Mouse (Mus musculus): Measurements from ENCODE around the gene Sh3kbp1. TPM values are rescaled to one million over a fixed set of nuclear protein-coding genes. Genes with fewer than 3 reads are reported as not detected.

Sh3kbp1 gene
- total RNA-seq, 2 experiments from 2014 or later: 55.9 to 59.4 TPM

Other genes starting within 250 kb of the Sh3kbp1 start
- 100 to 1,000 TPM; 112 to 127 TPM for gene Map7d2, start 212.7 kb upstream of the Sh3kbp1 start, total RNA-seq (2021)
- gene Bclaf3, start 100.6 kb upstream of the Sh3kbp1 start, total RNA-seq (2021): 10 to 100 TPM; 14.1 to 14.2 TPM